Mouse (Mus musculus): Measurements from ENCODE around the gene E2f6.

DNA sequence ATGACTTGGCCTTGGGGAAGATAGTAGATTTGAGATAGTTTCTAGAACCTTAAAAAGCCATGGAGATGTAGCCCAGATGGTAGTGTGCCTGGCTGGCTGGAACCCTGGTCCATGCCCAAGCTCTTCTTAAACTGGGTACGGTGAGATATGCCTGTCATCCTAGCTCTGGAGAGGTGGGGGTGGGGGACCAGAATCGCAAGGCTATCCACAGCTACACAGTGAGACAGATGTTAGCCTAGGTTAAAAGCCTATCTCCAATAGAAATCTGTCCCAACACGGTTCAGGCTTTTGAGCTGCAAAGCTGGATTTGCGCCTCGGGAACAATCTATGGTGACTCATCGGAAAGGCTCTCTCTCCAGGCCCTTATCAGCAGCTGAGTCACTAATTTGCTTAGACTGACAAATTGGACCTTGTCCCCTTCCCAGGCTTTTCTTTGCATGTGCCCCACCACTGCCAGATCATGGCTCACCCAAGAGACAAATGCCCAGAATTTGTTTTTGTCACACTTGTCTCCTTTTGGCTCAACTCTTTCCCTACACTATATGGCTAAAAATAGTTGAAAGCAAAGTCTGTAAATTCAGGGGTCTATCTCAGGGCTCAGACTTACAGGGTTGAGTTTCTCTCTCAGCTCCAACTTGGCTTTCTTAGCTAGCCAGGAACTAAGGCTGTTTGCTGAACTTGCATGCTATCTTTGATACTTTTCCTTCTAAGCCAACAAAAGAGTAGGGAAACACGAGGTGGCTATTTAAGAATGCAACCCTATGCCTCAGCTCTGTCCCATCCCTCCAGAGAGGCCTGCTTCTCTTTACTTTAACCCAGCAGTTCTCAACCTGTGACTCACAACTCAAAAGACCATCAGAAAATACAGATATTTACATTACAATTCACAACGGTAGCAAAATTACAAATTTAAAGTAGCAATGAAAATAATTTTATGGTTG, 30.3 kb downstream of the E2f6 start:
- no peak for TF ChIP-seq CTCF (IDR thresholded peaks at IDR 0.05)
- TF ChIP-seq EP300 (IDR thresholded peaks at IDR 0.05; ENCODE audit: insufficient read depth, low read depth, low read length) = no peak

All from heart, adult 2 months (tissue).